Mouse (Mus musculus) gastrocnemius, adult 2 months (tissue): ENCODE data around the gene Nrp2. TPM values are rescaled to one million over a fixed set of nuclear protein-coding genes. Genes with fewer than 3 reads are reported as not detected.

Experiments
- DNase-seq: peaks from one replicate; pipeline ENCODE4 v3.0.0; 2022
- H3K27ac ChIP-seq: fragments of 200-600 bp; 2 replicates; pipeline ENCODE4 v1.8.1; 2022; ENCODE audit warnings: mild to moderate bottlenecking
- H3K4me3 ChIP-seq: fragments of 200-600 bp; 2 replicates; pipeline ENCODE4 v1.8.1; 2022; ENCODE audit warnings: mild to moderate bottlenecking, moderate library complexity
- CTCF ChIP-seq: fragments of 200-600 bp; IDR thresholded peaks from 2 replicates; pipeline ENCODE4 v1.8.1; 2022; ENCODE audit warnings: antibody characterized with exemption, mild to moderate bottlenecking, moderate library complexity
- intact Hi-C: fragments of 180-260 bp; cut with DNase I; formaldehyde crosslinking; loops from one replicate; pipeline ENCODE4 v1.15.1; 2025
- total RNA-seq, 2 experiments: library from RNA; stranded (reverse); gene quantifications; 2 replicates each; pipeline ENCODE4 v1.2.3; 2021

Gene Nrp2
- total RNA-seq, 2 experiments from 2014 or later = 2.9 to 6.8 TPM

DNA sequence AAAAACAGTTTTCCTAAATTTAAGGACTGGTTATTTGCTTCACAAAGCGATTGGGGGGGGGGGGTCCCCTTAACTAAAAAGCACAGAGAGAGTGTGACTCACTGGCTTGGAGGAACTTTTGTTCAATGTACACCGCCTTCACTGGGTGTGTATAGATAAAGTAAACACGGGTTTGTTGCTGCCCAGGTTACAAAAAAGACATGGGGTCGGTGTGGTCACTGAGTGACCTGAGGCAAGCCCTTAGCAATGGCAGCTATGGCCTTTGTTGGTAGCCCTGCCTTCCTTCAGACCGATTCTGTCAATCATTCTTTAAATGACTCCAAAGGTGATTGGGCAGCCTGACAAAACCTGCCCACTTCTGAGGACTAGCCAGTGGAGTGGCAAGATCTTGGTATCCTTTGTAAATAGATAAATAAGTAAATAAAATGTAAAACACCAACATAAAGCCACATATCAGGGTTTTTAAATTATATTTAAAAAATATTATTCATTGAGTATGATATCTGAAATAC is 31.4 kb downstream of the Nrp2 start:
- intact Hi-C loops = loop anchor here (5.0 kb wide), 1 partner anchor 43 kb away; no protein-coding TSS in a partner anchor
- no peak for DNase-seq
- Histone ChIP-seq H3K27ac (no peak overlapping the region), H3K4me3 (no peak overlapping the region)
- no peak for TF ChIP-seq CTCF

DNA sequence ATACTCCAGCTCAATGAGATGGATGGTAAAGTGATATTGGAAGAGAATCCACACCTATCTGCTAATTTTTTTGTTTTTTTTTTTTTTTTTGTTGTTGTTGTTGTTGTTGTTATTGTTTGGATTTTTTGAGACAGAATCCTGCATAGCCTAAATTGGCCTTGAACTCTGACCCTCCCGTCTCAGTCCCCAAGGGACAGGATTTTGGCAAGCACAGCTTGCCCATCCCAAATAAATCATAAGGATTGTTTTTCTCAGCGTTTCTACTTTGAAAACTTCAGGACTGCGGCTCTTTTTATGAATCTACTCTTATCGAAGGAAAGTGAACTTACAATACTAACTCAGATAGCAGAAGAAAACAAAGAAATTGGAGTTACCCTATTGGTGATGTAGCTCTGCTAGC is 31.9 kb downstream of the Nrp2 start:
- Histone ChIP-seq H3K4me3 (no peak overlapping the region), H3K27ac (no peak overlapping the region)
- intact Hi-C loops = loop anchor here (5.0 kb wide), 1 partner anchor 42 kb away; no protein-coding TSS in a partner anchor
- no peak for TF ChIP-seq CTCF
- no peak for DNase-seq

DNA sequence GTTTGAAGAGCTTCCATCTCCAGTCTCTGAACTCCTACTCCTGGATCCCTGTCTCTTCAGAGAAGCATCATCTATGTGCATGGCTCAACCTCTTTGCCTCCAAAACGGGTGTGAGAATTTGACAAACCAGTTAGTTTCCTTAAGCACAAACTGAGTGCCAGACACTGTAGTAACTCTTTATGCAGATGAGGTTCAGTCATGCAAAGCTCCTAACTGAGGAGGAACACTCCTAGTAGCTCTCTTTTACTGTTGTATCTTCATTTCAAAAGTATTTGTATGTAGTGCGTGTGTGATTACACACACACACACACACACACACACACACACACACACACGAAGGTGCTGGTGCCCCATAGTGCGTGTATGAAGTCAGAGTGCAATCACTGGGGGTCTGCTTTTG is 32.8 kb downstream of the Nrp2 start:
- TF ChIP-seq CTCF = no peak
- Histone ChIP-seq H3K27ac (no peak overlapping the region), H3K4me3 (no peak overlapping the region)
- intact Hi-C loops = no loop called here
- DNase-seq = no peak

DNA sequence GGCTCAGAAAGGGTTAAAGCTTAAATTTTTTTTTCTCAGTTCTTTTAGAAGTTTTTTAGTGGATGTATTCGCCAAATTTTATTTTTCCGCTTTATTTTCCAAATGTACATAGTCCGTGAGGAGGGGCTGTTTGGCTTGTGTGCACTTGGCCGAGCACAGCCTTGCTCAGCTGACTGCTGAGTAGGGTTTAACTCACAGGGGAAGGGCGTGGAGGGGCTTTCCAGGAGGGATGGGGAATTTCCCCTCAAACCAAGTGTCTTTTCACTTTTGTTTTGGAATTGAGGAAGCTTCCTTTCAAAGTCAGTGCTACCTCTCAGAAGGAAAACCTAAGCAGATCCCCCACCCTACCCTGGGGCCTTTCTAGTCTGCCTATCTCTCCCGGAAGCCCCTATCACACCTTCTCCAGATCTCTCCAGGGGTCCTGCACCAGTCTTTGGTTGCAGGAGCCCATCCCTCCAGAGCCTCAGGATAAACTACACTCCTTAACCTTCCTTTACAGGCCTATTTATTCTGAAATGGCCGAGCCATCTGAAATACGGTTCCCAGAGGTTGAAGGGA is 33.4 kb downstream of the Nrp2 start:
- no peak for TF ChIP-seq CTCF
- Histone ChIP-seq H3K27ac (no peak overlapping the region; the same call in 1 of the 2 replicates), H3K4me3 (no peak overlapping the region)
- intact Hi-C loops = no loop called here
- no peak for DNase-seq

DNA sequence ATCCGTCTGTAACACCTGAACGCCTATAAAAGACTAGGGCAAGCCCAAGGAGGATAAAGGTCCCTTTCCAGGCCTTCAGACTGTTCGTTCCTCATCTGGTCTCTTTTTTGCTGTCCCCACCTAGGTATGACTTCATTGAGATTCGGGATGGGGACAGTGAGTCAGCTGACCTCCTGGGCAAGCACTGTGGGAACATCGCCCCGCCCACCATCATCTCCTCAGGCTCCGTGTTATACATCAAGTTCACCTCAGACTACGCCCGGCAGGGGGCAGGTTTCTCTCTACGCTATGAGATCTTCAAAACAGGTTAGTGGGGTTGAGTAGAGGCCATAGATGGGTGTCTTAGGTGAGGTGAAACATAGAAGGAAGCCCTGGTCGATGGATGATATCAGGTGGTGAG is 35.1 kb downstream of the Nrp2 start:
- Histone ChIP-seq H3K4me3 (no peak overlapping the region), H3K27ac (no peak overlapping the region)
- intact Hi-C loops = no loop called here
- DNase-seq = no peak
- no peak for TF ChIP-seq CTCF

DNA sequence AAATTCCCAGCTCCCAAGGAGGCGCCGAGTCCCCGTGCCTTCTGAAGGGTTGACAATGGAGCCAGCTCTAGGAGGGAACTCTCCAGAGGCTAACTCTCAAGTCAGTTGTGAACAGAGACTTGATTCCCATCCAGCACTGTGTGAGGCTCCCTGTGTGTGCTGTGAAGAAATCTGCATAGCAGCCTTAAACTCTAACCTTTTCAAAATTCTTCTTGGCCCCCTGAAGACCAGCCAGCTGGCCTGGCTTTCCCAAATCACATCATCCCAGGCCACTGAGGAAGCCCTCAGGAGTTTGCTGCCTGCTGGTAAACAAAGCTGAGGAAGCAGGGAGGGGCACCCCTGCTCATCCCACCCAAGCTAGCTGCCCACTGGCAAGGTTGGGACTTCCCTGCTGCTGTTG is 39.0 kb downstream of the Nrp2 start:
- no peak overlapping the region for H3K4me3 ChIP-seq
- H3K27ac ChIP-seq = peak overlapping the region; percentile 59
- intact Hi-C loops = no loop called here
- DNase-seq = peak; percentile 67
- no peak for TF ChIP-seq CTCF

DNA sequence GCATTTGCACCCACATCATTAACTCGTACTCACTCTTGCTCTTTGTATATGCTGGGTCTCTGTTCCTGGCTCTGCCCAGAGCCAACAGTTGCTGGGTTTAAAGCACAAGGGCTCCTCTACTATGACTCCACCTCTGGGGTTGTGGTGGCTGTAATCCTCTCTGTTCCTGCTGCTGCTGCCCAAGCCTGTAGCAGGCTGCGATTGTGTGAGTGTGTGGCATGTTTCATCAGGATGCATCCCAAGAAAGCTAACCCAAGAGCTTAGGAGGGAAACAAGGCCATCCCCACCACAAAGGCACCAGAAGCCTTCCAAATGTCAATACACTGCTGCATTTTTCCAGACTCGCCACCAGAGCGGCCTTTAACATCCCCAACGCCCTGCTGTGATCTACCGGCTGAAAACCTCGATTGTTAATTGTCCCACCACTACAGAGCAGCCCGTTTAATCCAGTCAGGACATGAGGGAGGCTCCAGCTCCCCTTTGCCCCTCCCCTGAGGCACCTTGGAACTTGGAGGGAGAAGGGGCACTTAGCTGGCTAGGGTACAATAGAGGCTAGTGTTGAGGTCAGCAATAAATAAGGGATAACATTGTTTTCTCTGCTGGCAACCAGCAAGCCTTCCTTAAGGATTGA is 40.1 kb downstream of the Nrp2 start:
- no peak for DNase-seq
- no peak overlapping the region for H3K4me3 ChIP-seq
- intact Hi-C loops = no loop called here
- no peak for TF ChIP-seq CTCF
- peak overlapping the region; percentile 59 for H3K27ac ChIP-seq

DNA sequence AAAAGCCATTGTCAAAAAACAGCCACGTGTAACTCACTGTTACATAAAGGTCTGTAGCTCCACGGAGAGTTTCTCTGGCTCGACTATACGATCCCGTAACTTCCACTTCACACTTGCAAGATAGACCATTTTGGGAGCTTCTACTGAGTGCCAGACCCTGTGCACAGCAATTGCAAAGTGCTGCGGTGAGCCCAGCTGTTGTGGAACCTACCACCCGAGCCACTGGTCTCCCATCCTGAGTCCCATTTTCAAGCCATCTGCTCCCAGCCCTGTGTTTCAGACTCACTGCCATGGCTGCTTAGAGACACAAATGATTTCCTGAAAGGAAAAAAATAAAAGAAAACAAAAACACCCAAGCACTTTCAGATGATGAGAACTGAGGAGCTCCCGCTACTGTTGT is 42.8 kb downstream of the Nrp2 start:
- no peak overlapping the region for H3K4me3 ChIP-seq

DNA sequence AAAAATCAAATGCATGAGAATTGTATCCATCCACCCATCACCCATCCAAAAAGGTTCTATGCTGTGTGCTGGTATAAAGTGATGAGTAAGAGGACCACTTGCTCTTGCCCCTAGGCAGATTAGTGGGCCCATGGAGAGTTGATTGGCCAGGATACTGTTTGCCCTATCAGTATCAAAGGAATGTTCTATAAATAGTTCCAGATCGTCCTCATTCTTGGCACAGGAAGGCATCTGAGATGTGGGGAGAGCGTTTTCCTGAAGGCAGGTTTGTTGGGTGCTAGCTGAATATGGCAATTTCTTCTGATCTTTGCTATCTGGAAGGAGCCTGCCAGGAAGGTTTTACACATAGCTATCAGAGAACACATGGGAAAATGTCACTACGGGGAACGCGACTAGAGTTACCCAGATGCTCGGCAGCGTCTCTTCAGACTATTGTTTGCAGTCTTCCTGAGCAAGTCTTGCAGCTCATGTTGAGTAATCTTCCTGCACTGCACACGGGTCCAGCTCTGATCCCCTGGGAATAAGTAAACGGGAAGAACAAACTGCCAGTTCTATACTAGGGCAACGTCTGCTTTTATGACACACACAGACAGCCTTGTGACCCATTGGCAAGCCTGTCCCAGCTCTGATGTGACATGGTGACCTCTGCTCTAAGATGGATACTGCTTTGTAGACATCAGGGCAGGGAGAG is 44.5 kb downstream of the Nrp2 start:
- TF ChIP-seq CTCF = no peak
- Histone ChIP-seq H3K27ac (peak overlapping the region; percentile 53; the same call in 1 of the 2 replicates), H3K4me3 (no peak overlapping the region)
- intact Hi-C loops = no loop called here
- DNase-seq = peak; percentile 39

More for the DNA sequence above, 42.8 kb downstream of the Nrp2 start:
- intact Hi-C loops = no loop called here
- DNase-seq = no peak
- no peak for TF ChIP-seq CTCF
- no peak overlapping the region for H3K27ac ChIP-seq

DNA sequence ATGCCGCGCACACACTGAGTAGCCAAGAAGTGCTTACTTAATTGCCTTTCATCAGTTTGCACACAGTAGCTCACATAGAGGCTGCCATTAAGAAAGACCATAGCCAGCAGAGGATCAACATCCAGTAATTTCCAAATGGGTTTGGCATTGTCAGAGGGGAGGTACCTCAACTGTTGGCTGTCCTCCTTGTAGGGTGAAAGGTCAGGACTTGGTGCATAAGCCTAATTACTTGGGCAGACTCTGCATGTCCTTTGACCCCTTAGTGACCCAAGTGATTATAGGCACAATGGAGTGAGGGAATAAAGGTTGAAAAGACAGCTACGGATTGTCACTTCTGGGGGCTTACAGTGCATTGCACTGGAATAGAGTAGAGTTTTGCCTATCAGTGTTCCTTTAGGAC is 45.3 kb downstream of the Nrp2 start:
- DNase-seq = no peak
- no peak for TF ChIP-seq CTCF
- intact Hi-C loops = no loop called here
- peak overlapping the region; percentile 53; the same call in 1 of the 2 replicates for H3K27ac ChIP-seq
- H3K4me3 ChIP-seq = no peak overlapping the region

DNA sequence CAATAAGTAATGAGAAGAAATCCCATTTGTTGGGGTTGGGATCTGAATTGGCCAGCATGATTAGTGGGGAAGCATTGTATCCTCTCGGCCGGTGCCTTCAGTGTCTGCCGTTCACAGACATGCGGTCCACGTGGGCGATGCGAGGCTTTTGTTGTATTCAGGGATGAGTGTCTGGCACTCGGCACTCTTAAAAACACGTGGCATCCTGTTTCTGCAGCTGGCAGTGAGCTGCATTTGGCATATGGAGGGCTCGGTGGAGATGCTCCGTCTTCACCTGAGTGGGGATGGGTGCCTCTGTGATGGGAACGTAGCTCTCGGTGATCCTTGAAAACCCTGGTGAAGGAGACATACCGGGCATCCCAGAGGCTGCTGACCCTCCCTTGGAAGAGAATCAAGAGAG is 46.6 kb downstream of the Nrp2 start:
- no peak for DNase-seq
- intact Hi-C loops = no loop called here
- Histone ChIP-seq H3K27ac (no peak overlapping the region), H3K4me3 (no peak overlapping the region)
- no peak for TF ChIP-seq CTCF

DNA sequence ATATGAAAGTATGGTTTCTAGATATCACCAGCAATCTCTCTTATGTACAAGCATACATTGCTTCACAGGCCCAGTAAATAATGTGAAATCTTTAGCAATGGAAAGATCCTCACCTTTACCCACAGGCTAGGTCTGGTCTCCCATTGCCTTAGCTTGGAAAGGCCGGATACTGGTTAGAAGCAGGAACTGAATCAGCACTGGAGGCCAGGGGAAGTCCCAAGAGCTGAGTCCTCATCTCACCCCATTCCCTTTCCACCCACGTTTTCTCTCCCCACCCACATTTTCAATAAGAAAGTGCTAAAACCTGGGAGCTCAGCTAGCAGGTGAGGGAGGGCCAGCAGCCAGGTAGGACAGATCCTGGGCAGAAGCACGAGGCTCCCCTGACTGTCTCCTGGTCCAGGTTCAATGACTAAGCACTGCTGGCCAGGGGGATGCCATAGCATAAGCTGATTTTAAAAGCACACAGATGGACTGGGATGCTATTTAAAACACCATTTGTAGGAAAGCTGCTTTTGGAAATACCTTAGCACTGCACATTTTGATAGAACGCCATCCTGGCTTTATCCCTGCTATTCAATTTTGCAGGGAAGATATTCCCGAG is 47.4 kb downstream of the Nrp2 start:
- DNase-seq = no peak
- Histone ChIP-seq H3K4me3 (no peak overlapping the region), H3K27ac (peak overlapping the region; percentile 48)
- intact Hi-C loops = no loop called here
- no peak for TF ChIP-seq CTCF
